8 mouse cellular contexts compared by ENCODE assay signal in the genomic region with DNA sequence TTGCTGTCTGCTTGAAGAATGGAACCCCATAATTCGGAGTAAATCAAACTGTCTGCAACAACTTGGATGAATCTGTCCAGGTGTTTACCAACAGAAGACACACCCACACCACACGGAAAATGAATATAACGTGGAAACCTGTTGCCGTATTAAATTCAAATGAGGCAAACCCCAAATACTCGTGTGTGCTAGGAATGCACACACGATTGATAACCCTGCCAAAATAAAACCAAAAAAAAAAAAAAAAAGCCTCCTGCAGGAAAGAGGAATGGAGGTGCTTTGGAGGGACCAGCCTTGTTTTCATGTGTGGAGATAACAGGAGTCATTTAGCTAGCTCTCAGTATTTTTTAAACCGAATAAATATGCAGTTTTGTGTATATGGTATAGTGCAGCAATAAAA. TPM values are rescaled to one million over a fixed set of nuclear protein-coding genes. Genes with fewer than 3 reads are reported as not detected.
DNase-seq lines count a peak whose midpoint lies in the region; ATAC-seq and TF ChIP-seq lines count a peak whose summit lies in the region.

No protein-coding gene starts in this region.

- ATAC-seq in erythroblast, adult 5-6 weeks (replicated peaks; ENCODE audit: low FRiP score, poor library complexity, severe bottlenecking) = no peak
- ATAC-seq in liver, embryonic 11.5 days (replicated peaks; ENCODE audit: low FRiP score) = no peak
- ATAC-seq in stomach, postnatal 0 days (ENCODE audit: low FRiP score, low TSS enrichment) = no peak

- H3K4me3 ChIP-seq in erythroblast, embryonic 14.5 days (replicated peaks) = peak overlapping the region; percentile 79
- peak overlapping the region; percentile 76; the same call in 1 of the 2 replicates for H3K4me3 ChIP-seq in spleen, adult 2 months (ENCODE audit: extremely low read depth, insufficient read depth, insufficient read length)
- peak overlapping the region; percentile 96 for H3K4me3 ChIP-seq in liver, embryonic 11.5 days (ENCODE audit: low read depth, low read length)
- H3K4me3 ChIP-seq in stomach, postnatal 0 days (ENCODE audit: low read depth, low read length) = peak overlapping the region; percentile 90

- H3K27me3 ChIP-seq in erythroblast, embryonic 14.5 days (ENCODE audit: control insufficient read depth) = no peaks in the 10 kb centered on the region
- H3K27me3 ChIP-seq in spleen, adult 2 months (ENCODE audit: control insufficient read depth, insufficient read depth, low read length) = no peaks in the 10 kb centered on the region
- H3K27me3 ChIP-seq in liver, embryonic 11.5 days (replicated peaks; ENCODE audit: control insufficient read depth, insufficient read depth, low read length) = no peaks in the 10 kb centered on the region
- H3K27me3 ChIP-seq in stomach, postnatal 0 days (ENCODE audit: control insufficient read depth, insufficient read depth, low read length) = no peaks in the 10 kb centered on the region

- peaks cover 51% of the 10 kb centered on the region for H3K4me1 ChIP-seq in erythroblast, embryonic 14.5 days (ENCODE audit: control insufficient read depth)
- H3K4me1 ChIP-seq in spleen, adult 2 months (ENCODE audit: control insufficient read depth, insufficient read depth, insufficient read length) = peaks cover 19% of the 10 kb centered on the region
- H3K4me1 ChIP-seq in liver, embryonic 11.5 days (replicated peaks; ENCODE audit: control insufficient read depth, insufficient read depth, low read length) = peaks cover 19% of the 10 kb centered on the region
- H3K4me1 ChIP-seq in stomach, postnatal 0 days (replicated peaks; ENCODE audit: control insufficient read depth, insufficient read depth) = 0 out of 2 replicates have a peak, but pooled peaks cover 4% of the 10 kb centered on the region

- TF ChIP-seq POLR2A in spleen, adult 2 months (IDR thresholded peaks at IDR 0.05; ENCODE audit: low read depth, low read length) = no peak

- DNase-seq in spleen, adult 2 months (ENCODE audit: low read depth in 1 of 2, low spot score in 2 of 2) = no peak
- DNase-seq in spleen, postnatal 14 days (ENCODE audit: low spot score in 2 of 2) = no peak
- DNase-seq in liver, embryonic 11.5 days (ENCODE audit: low spot score) = no peak
- no peak for DNase-seq in stomach, postnatal 0 days (ENCODE audit: low spot score)
- no peak for DNase-seq in cerebellum, adult 11 months
- DNase-seq in frontal cortex, postnatal 25 days (ENCODE audit: low spot score in 2 of 2) = no peak

- peak overlapping the region; percentile 72 for H3K4me2 ChIP-seq in liver, embryonic 11.5 days
- peak overlapping the region; percentile 56 for H3K4me2 ChIP-seq in stomach, postnatal 0 days (replicated peaks; ENCODE audit: low read depth)

- H3K36me3 ChIP-seq in erythroblast, embryonic 14.5 days (ENCODE audit: control insufficient read depth) = peaks cover 39% of the 10 kb centered on the region
- H3K36me3 ChIP-seq in spleen, adult 2 months (ENCODE audit: control insufficient read depth, insufficient read depth, low read length) = peaks cover 3% of the 10 kb centered on the region; the same call in 1 of the 2 replicates
- H3K36me3 ChIP-seq in liver, embryonic 11.5 days (ENCODE audit: control insufficient read depth, insufficient read depth, low read length) = peaks cover 19% of the 10 kb centered on the region
- peaks cover 6% of the 10 kb centered on the region; the same call in 1 of the 2 replicates for H3K36me3 ChIP-seq in stomach, postnatal 0 days (ENCODE audit: control insufficient read depth, insufficient read depth, low read length)

- H3K9me3 ChIP-seq in erythroblast, embryonic 14.5 days (ENCODE audit: control insufficient read depth, low read length) = peaks cover 15% of the 10 kb centered on the region
- H3K9me3 ChIP-seq in liver, embryonic 11.5 days (ENCODE audit: control insufficient read depth, low read length) = peaks cover 9% of the 10 kb centered on the region; the same call in 1 of the 2 replicates
- no peaks in the 10 kb centered on the region for H3K9me3 ChIP-seq in stomach, postnatal 0 days (ENCODE audit: control insufficient read depth, low read length)

- H3K27ac ChIP-seq in spleen, adult 2 months (ENCODE audit: insufficient read depth, low read length) = no peak overlapping the region
- H3K27ac ChIP-seq in liver, embryonic 11.5 days (ENCODE audit: low read depth, low read length) = no peak overlapping the region
- H3K27ac ChIP-seq in stomach, postnatal 0 days (replicated peaks) = no peak overlapping the region

- peak overlapping the region; percentile 53 for H3K9ac ChIP-seq in liver, embryonic 11.5 days (ENCODE audit: low read depth, low read length)
- H3K9ac ChIP-seq in stomach, postnatal 0 days (ENCODE audit: low read length) = no peak overlapping the region

- 75% methylated on average over 7 of the region's 7 CpGs for WGBS in spleen, adult 2 months
- 70% methylated on average over 7 of the region's 7 CpGs for WGBS in liver, embryonic 11.5 days
- WGBS in stomach, postnatal 0 days = 57% methylated on average over 7 of the region's 7 CpGs

- TF ChIP-seq CTCF in spleen, adult 2 months (IDR thresholded peaks at IDR 0.05; ENCODE audit: extremely low read depth, insufficient read depth, insufficient read length, insufficient replicate concordance) = no peak
- TF ChIP-seq CTCF in stomach, postnatal 0 days (IDR thresholded peaks at IDR 0.05; ENCODE audit: low read depth) = no peak

- no peak for TF ChIP-seq EP300 in stomach, postnatal 0 days (optimal IDR thresholded peaks at IDR 0.05)

RNA-seq across cellular contexts. Expression of gene Nelfa, which starts 1.3 kb away (rescaled TPM):
- 3.2 and 4.0 TPM in 2 replicates for polyA plus RNA-seq in erythroblast, embryonic 14.5 days (2012)
- total RNA-seq in erythroblast, adult 5-6 weeks (2015; ENCODE audit: low replicate concordance) = 11.9 and 14.6 TPM in 2 replicates
- 6.1 and 13.0 TPM in 2 replicates for total RNA-seq in erythroblast, adult 5-6 weeks (2017; ENCODE audit: low replicate concordance)
- polyA plus RNA-seq in spleen, adult 2 months (2012; rRNA removed) = 29.8 and 37.2 TPM in 2 replicates
- 67.9 and 68.3 TPM in 2 replicates for polyA plus RNA-seq in liver, embryonic 11.5 days (2014; fragmentation: Nextera tagmentation; extraction: Ambion mirVana)
- polyA plus RNA-seq in stomach, postnatal 0 days (2015; fragmentation: Nextera tagmentation; extraction: Ambion mirVana) = 20.4 and 20.5 TPM in 2 replicates

RNA-seq across cellular contexts. Expression of gene Gm1673, which starts 48.4 kb away (rescaled TPM):
- 0.15 TPM in 1 of 2 replicates, not detected in the other for polyA plus RNA-seq in erythroblast, embryonic 14.5 days (2012)
- total RNA-seq in erythroblast, adult 5-6 weeks (2015; ENCODE audit: low replicate concordance) = not detected in 2 replicates
- total RNA-seq in erythroblast, adult 5-6 weeks (2017; ENCODE audit: low replicate concordance) = 1.5 and 3.1 TPM in 2 replicates
- polyA plus RNA-seq in spleen, adult 2 months (2012; rRNA removed) = 6.0 and 12.8 TPM in 2 replicates
- polyA plus RNA-seq in liver, embryonic 11.5 days (2014; fragmentation: Nextera tagmentation; extraction: Ambion mirVana) = 24.1 and 27.6 TPM in 2 replicates
- polyA plus RNA-seq in stomach, postnatal 0 days (2015; fragmentation: Nextera tagmentation; extraction: Ambion mirVana) = 27.7 and 28.5 TPM in 2 replicates
